ENCODE assay signal across 15 mouse cellular contexts in genomic region chr19:23826251-23826650, GRCm38 (mm10).
"Had no signal": no experiment of that assay in that cellular context is flagged by ENCODE, and none has a peak within 500 bp of the region (broad histone marks: within the 10 kb centered on the region; RNA-seq: fewer than 3 reads in every experiment).

No protein-coding gene starts in this region.

- H3K9me3 ChIP-seq: neural tube, embryonic 15.5 days; stomach, embryonic 15.5 days had no signal

- H3K27me3 ChIP-seq: neural tube, embryonic 15.5 days; stomach, embryonic 15.5 days had no signal

- DNase-seq: retina, postnatal 1 day; right cerebral cortex, adult 18-20 months; right cerebral cortex, postnatal 14 days; right cerebral cortex, postnatal 25 days; right cerebral cortex, postnatal 4 days; spleen, adult 18-20 months; thymus, adult 18-20 months; thymus, adult 2 months; thymus, postnatal 14 days; thymus, postnatal 25 days; thymus, postnatal 36 days; thymus, postnatal 4 days had no signal

- H3K4me2 ChIP-seq: neural tube, embryonic 15.5 days; stomach, embryonic 15.5 days had no signal

- H3K4me3 ChIP-seq: neural tube, embryonic 15.5 days; stomach, embryonic 15.5 days had no signal

- H3K36me3 ChIP-seq: stomach, embryonic 15.5 days had no signal

- H3K9ac ChIP-seq: neural tube, embryonic 15.5 days; stomach, embryonic 15.5 days had no signal

- H3K4me1 ChIP-seq: stomach, embryonic 15.5 days had no signal

- H3K27ac ChIP-seq: neural tube, embryonic 15.5 days; stomach, embryonic 15.5 days; stomach, postnatal 0 days had no signal
